Mouse (Mus musculus): ENCODE data around the gene Cyb5d2.

- TF ChIP-seq CTCF (IDR thresholded peaks at IDR 0.05; ENCODE audit: extremely low read depth, insufficient read depth, low read length) (no peak), POLR2A (IDR thresholded peaks at IDR 0.05; ENCODE audit: extremely low read depth, insufficient read depth, low read length) (no peak)
These were observed 49.6 kb upstream of the Cyb5d2 start for GRCm38 (mm10) chr11:72845526-72845925.
